Mouse (Mus musculus): ENCODE measurements around the gene Trank1. TPM values are rescaled to one million over a fixed set of nuclear protein-coding genes. Genes with fewer than 3 reads are reported as not detected.
A peak's percentile ranks its signal among the peaks of the same experiment; 100 is the strongest.

The Trank1 gene
- total RNA-seq, 2 experiments from 2014 or later, result 47.6 to 122 TPM

DNA sequence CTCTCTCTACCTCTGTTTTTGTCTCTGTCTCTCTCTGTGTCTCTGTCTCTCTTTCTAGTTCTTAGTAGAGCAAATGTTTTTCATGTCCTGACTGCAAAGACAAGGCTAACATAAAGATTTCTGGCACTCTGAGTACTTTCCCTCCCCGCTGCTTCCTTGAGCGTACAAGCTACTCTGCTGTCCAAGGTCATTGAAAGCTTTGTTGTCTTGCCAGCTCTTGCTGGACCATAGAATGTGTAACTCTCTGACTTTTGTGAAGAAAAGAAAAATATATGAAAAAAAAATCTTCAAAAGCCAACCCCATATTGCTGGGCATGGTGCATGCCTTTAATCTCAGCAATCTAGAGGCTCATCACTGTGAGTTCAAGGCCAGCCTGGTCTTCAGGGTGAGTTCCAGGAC lies 12.9 kb upstream of the Trank1 start:
- DNase-seq (ENCODE audit: low spot score in 2 of 2), result peak in 1 of 2 experiments; percentile 42

DNA sequence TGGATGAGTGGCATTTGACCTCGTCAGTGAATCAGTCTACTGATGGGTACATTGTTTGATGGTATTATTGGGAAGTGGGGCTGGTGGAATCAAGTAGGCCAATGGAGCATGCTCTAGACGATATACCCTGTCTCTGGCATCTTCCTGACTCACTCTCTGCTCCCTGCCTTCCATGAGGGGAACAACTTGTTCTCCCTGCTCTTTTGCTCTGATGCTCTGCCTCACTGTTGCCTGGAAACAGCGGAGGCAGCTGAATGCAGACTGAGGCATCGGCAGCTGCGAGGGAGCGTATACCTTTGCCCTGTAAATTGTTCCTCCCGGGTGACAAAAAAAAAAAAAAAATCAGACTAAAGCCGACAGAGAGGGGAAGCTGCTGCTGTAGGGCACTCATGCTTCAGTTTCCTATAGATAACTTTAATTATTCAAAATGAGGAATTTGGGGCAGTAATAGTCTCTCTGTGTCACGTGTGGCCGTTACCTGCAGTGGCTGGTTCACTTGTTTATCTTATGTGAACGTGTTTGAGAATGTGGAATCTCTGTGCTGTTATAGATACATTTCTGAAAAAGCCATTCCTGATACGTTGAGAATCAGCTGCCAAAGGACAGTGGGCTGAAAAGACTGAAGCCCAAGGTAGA lies 9.2 kb upstream of the Trank1 start:
- DNase-seq (ENCODE audit: low spot score in 2 of 2), result no peak

DNA sequence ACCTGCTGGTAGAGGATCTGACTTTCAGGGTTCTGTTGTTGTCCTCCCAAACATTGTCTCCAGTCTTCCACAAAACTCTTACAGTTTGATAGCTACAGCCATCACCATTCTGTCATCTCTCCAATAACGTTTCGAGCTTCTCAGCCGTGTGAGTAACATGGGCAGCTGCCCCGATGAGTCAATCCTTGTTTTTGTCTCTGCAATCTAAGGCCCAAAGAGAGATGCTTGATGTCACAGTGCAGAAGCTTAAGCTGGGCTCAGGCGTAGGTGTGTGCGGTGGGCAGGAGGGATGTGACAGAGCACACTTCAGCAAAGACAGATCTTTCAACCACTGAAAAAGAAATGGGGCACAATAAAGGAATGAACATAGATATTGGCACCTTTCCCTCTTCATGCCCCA lies 7.5 kb upstream of the Trank1 start:
- DNase-seq (ENCODE audit: low spot score in 2 of 2), result no peak

DNA sequence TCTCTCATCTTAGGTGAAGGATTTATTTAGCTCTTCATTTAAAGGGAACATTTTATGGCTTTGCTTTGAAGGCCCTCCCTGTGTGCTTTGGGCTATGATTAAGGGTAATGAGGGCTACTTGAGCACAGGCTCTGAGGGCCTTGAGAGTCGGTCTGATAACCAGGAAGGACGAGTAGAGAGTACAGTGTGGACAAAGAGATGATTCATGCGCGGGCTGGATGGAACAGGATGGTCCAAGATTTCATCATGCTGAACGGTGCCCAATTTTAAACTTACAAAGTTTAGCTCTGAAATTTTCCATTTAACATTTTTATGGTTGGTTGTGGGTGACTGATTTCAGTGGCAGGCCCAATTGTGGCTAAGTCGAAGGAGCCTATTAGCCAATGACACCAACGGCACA lies 5.4 kb upstream of the Trank1 start:
- DNase-seq (ENCODE audit: low spot score in 2 of 2), result peak in 1 of 2 experiments; percentile 25

DNA sequence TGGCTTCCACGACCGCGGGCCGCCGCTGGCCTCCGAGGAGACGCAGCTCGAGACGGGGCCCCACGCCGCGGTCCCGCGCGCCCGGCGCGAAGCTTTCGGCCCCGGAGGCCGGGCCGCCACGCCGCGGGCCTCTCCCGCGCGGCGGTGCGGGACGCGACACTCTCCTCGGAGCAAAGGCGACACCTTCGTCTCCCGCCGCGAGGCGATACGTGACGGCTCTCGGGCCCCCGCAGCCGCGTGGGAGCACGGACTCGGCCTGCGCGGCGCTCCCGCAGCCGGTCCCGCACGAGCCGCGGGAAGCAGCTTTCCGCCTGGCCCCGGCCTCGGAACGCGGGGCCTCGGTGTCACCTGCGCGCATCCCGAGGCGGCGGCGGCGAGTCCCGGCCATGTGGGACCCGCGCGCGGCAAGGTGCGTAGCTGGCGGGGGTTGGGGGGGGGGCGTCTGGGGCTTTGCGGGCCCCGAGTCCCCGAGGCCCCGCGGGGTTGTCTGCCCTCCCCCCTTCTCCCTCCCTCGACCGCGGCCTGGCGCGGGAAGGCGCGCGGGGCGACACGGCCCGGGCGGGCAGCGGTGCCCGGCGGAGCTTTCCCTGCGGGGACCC lies 403 bp downstream of the Trank1 start:
- no peak for DNase-seq (ENCODE audit: low spot score in 2 of 2)

DNA sequence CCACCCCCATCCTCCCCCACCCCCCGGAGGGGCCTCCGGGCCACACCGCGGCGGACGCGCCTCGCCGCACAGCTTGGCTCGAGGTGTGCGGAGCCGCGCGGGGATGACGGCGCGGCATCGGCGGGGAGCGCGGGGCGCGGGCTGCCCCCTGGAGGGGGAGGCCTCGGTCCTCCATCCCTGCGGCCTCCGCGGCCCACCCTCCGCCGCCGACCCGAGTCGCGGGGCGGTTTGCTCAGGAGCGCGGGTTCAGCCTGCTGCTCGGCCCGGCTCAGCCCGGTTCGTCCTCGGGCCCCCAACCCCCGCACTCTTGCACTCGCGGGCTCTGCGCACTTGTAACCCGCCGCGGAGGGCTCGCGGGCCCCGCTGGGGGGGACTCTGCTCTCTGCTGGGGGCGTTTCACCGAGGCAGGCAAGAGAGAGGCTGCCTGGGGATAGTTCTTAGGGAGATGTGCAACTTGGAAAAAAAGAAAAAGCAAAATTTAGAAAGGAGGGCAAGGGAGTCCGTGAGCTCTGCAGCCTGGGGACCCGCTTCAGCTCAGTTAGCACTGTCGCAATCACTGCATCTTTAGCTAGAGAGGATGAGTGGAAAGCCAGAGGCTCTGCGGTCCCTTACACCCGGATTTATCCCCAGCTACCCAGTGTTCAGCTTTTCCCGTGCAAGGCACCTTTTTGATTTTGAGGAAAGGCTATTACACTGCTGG lies 1.1 kb downstream of the Trank1 start:
- peak; percentile 34 to 43 for DNase-seq (ENCODE audit: low spot score in 2 of 2)

DNA sequence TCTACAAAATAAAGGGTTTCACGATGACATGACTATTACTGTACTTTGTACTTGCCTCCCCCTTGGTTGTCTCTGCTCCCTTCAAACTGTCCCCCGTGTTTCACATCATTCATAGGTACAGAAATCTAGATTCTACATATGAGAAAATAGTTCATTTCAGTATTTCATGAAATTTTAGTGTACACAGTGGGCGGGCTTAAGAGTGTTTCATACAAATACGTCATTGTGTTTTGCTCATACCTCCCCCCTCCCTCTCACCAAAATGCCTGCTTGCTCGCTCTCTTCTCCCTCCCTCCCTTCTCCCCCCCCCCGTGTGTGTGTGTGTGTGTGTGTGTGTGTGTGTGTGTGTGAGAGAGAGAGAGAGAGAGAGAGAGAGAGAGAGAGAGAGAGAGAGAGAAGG lies 1.8 kb downstream of the Trank1 start:
- DNase-seq (ENCODE audit: low spot score in 2 of 2), result no peak

DNA sequence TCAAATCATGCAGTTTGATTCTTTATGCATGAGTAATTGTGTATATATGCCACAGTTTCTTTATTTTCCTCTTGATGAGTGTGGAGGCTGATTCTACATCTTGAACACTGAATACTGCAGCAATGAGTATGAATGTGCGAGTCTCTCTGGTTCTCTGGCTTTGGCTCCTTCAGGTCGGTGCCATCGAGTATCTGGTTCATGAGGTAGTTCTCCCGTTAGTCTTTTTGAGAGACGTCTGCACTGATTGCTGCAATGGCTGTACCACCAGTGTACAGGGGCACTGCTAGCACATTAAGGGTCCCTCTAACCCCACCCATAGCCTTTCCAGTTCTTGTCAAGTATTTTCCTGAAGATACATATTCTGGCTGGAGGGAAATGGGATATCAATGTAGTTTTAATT lies 2.3 kb downstream of the Trank1 start:
- DNase-seq (ENCODE audit: low spot score in 2 of 2), result no peak

DNA sequence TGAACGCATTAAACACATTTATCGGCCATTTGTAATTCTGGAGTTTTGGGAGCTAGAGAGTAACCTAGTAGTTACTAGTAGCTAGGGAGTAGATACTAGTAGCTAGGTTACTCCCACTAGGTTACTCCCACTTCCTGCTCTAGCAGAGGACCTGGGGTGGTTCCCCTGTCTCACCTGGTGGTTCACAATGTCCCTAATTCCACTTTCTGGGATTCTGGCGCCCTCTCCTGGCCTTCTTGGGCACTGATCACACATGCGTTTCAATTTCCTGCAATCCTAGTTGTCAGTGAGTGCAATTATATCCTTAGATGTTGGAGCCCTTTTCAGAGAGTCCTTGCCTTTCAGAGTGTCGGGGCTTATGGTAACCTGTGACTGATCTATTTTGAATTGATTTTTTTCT lies 2.7 kb downstream of the Trank1 start:
- DNase-seq (ENCODE audit: low spot score in 2 of 2), result peak; percentile 71 to 80

DNA sequence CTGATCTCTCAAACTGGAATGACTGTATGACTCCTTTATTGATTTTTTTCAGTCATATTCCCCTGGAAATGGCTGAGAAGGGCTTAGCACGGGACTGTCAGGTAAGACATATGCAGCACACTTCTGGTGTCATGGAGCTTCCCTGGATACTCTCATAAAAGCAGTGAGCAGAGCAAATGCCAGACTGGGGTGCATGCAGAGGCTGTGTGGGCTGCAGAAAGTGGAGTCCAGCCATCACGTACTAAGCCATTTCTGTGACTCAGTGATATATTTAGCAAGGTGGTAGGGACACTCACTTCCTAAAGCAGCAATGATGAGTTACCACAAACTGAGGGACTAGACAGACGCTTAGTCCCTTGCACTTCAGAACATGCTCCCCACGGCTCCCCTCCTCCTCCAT lies 9.4 kb downstream of the Trank1 start:
- DNase-seq (ENCODE audit: low spot score in 2 of 2), result no peak

DNA sequence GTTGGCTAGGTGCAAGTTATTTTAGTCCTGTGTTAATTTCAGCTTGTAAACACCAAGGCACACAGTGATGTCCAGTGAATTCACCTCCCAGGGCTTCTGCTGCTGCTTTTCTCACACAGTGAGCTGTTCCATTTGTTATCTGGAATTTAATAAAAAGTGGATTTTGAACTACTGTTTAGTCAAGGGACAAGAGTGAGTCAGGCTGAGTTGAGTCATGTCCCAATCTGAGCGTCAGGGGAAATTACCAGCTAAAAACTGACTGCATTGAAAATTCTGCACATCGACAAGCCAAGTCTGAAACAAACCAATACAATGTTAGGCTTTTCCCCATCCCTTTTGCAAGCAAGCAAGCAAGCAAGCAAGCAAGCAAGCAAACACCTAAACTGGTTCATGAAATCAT lies 13.3 kb downstream of the Trank1 start:
- DNase-seq (ENCODE audit: low spot score in 2 of 2), result no peak

DNA sequence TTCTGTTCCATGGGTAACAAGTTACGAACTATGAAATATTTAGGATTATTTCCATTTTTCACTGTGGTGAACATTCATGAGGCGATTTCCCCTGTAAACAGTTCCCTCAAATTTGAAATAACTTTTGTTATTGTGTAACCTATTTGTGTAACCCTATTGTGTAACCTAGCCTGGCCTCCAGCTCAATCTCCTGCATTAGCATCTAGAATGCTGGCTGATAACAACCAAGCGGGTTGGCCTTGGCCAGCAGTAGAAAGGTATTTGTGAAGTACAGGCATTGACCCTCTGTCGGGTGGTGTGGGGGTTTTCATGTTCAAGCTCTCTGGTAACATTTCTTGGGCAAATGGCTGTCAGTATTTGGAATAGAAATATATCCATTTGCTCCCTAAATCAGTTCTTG lies 18.3 kb downstream of the Trank1 start:
- DNase-seq (ENCODE audit: low spot score in 2 of 2), result no peak

DNA sequence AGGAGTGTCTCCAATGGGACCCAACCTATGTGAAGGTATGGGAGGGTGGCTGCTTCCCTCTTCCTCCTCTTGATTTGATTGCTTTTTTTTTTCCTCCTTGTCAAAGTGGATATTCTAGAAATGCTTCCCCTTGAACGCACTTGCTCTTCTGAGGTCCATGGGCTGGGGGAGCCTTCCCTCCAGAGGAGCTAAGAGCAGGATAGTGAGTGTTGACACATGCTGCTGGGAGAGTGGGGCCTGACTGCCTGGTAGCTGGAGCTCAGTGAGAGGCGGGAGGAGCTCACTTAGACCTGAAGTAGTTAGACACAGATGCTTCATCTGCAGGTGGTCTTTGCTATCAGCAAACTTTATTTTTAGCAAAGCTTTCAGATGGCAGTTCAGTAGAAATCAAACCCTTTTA lies 22.3 kb downstream of the Trank1 start:
- no peak for DNase-seq (ENCODE audit: low spot score in 2 of 2)

DNA sequence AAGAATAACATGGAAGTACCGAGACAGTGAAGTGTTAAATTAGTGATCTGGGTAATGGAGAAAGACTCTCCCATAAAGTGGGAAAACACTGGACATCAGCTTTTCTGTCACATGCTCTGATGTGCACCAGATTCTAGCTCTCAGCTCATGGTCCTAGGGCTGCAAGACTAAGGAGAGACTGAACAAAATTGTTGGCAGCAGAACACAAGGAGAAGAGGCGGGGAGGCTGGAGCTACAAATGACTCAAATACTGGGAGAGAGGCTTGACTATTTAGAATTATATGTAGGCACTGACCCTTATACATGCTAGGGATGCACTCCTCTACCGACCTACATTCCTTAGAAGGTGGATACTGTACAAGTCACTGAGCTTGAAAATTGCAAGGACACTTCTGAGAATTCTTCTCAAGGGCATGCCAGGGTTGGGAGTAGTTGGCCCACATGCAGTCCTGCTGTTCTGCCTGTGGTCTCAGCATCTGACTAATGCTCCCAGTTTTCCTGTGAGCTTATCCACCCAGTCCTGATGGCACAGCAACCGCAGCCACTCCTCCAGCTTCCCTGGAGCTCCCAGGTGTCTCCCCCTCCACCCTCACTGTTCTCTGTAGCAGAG lies 23.1 kb downstream of the Trank1 start:
- DNase-seq (ENCODE audit: low spot score in 2 of 2), result no peak

DNA sequence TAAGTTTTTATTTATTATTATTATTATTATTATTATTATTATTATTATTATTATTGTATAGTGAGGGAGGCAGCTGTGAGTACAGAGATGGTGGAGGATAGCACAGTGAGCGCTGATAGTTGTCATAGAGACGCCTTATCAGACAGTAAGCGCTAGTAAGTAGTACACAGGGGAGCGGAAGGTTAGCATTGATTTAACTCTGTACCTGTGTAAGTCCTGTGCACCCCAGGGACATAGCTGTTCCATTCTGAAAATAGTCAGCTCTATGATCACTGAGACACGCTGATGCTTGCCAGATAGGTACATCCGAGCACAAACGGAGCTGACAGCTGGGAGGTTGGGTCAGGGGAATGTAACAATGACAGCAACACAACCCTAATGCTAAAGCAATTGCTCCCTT lies 39.7 kb downstream of the Trank1 start:
- no peak for DNase-seq (ENCODE audit: low spot score in 2 of 2)

DNA sequence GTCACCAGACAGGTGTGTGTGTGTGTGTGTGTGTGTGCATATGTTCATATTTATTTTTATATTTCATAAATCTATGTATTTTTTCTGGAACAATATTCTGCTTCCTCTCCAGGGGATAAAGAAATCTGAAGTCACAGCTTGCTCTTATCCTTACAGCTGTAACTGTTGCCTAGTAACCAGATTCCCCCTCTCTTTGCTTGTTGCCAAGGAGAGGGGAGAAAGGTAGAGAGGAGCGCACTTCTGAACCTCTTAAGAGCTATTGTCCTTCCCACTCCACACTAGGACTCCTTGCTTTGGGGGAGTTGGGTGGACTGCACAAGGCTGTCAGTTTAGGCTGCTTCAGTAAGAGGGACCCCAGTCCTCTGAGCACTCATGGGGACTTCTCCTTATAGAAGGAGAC lies 40.1 kb downstream of the Trank1 start:
- no peak for DNase-seq (ENCODE audit: low spot score in 2 of 2)

DNA sequence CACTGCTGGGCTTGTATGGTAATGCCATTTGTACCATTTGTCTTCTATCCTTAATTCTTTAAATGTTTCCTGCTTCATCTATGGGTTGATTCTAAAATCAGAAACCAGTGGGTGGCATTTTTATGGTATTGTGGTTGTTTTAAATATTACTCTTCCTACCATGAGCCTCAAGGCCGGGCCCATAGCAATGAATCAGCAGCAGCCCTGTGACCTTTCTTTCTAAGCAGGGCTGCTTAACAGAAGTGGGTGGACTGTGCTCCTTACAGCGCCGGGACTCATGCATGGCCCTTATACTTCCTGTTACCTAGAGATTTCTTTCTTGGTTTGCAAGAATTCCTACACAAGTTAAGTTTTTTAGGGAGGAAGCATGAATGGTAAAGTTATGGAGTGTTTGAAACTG lies 41.1 kb downstream of the Trank1 start:
- DNase-seq (ENCODE audit: low spot score in 2 of 2), result no peak

DNA sequence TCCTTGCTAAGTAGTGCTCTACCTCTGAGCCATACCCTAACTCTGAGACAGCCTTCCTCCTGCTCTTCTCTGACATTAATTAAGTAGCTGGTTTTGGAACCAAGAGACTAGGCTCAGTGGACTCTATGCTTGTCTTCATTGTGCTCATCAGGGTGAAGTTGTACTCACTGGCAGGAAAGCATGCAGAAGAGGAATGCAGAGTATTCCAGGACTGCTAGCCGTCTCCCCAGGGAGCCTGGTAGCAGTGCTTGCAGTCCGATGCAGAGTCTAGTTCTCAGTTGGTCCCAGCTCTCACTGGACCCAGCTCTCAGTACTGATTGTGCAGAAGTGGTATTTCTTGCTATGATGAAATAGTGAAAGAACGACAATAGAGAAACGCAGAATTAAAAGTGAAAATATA lies 43.5 kb downstream of the Trank1 start:
- DNase-seq (ENCODE audit: low spot score in 2 of 2), result no peak

DNA sequence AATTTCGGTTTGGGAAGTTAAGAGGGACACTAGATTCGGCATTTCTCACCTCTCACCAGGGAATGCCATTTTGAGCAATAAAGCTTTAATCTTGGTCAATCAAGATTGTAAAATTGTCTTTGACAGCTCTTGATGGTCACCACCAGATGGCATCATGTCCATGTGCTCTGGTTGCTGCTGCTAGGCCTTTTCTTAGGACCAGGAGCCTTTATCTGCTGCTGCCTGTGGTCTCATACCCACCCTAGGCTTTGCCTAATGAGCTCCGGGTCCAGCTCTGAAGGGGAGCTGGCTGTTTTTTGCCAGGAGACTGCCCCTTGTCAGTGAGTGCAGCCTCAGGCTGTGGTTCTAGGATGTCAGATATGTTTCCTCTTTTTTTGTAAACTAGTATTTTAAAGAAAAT lies 44.8 kb downstream of the Trank1 start:
- no peak for DNase-seq (ENCODE audit: low spot score in 2 of 2)

DNA sequence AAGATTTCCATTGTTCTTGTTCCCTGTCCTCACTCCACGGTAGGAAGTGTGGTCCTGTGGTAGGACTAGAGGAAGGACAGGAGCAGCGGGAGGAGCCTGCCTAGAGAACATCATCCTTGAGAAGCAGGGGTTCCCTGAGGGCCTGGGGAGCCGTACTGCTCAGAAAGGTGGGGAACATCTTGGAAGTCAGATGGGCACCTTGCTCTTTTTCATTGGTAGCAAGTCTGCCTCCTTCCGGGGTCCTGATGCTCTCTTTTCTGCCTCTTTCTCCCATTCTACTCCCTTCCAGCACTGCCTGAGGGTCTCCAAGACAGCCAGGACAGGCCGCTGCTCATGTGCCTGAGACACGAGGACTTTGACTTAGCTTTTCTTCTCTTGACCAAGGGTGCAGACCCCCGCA lies 52.1 kb downstream of the Trank1 start:
- no peak for DNase-seq (ENCODE audit: low spot score in 2 of 2)

DNA sequence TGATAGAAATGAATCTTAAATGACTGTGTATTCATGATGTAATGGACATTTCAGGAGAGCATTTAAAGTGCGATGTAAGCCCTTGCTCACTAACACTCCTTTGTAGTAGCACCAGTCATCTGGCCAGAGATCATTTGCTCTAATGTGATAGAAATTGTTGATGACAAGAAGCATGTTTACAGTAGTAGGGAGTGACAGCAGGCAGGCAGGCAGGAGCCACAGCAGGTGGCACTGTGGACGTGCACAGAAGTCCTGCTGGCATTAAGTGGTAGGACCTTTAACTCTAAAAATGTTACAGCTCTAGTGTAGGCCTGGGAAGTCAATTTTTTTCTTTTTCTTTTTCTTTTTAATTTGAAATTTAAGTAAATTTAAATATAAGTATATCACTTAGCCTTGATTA lies 56.2 kb downstream of the Trank1 start:
- DNase-seq (ENCODE audit: low spot score in 2 of 2), result no peak

DNA sequence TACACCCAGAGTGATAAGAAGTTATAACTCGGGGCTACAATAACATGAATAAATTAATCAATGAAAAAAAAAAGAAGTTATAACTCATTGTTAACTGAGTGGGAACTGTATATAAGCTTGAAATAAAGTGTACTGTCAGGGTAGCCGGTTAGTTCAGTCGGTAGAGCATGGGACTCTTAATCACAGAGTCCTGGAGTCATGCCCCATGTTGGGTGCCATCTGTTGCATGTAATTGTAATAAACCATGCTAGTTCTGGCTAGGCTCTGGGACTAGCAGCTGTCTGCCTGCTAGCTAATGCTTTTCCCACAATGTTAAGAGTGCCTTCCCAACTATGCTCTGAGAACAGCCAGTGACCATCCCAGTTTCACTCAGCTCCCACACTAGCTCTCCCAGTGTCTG lies 60.5 kb downstream of the Trank1 start:
- DNase-seq (ENCODE audit: low spot score in 2 of 2), result no peak
